Mouse (Mus musculus): ENCODE results near the gene Xrcc4. TPM values are rescaled to one million over a fixed set of nuclear protein-coding genes. Genes with fewer than 3 reads are reported as not detected.
"Not testable (repeated sequence)": the region's sequence is repeated elsewhere in the genome, so short reads cannot be mapped to it uniquely, and the experiment has no call there.

Xrcc4 gene
- 15.4 and 18.7 TPM in 2 replicates for polyA plus RNA-seq (2015; fragmentation: Nextera tagmentation; extraction: Ambion mirVana)

DNA sequence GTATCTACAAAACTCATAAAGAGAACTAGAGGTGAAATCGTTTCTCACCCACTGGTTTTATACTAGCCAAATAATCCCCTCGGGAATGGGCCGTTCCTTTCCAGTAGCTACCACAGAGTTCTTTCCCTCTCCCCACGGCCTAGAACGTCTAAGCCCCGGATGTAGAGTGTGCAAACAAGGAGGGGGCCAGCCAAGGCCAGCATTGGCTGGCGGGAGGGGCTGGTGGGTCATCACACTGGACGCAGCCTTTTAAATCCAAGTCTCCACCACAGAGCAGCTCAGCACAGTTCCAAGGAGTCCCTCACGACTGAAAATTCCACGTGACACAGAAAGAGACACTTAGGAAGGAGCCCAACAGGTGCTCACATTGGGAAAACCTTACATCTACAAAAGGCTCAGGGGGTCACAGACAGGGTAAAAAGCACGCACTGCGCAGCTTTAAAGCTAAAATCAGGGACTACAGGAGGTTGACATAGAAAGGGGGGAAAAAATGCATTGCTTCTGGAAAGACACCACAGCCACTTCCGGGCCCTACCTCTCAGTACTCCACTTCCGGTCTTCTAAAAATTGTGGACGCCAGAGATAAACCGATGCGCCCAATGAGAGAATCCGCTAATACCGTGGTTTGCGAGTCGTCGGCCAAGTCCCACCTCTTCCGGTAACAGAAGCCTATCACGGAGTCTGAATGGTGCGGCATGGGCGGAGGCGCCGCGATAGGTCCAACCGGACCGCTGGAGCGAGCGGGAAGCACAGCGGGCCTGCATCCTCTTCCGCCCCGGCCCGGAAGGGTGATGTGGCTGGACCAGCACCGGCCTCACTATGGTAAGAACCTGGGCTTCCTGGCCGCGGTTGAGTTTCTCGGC is at the start of gene Xrcc4, which contains the start of gene Tmem167:
Xrcc4 (minus strand) TSS at position 647 of the 863 bp plus-strand sequence.
Tmem167 (plus strand) TSS at position 162 of the 863 bp plus-strand sequence.
- no peaks in the 10 kb centered on the region for H3K9me3 ChIP-seq
- peak within 1 kb of the TSS; percentile 94 for H3K4me2 ChIP-seq
- peak within 1 kb of the TSS; percentile 82 for H3K4me3 ChIP-seq
- peak within 1 kb of the TSS; percentile 91 for H3K9ac ChIP-seq
- H3K27ac ChIP-seq (replicated peaks), result peak within 1 kb of the TSS; percentile 86
- H3K4me1 ChIP-seq, result peaks cover 11% of the 10 kb centered on the region
- H3K36me3 ChIP-seq, result peaks cover 7% of the 10 kb centered on the region
- no peaks in the 10 kb centered on the region for H3K27me3 ChIP-seq (replicated peaks)
- 3% methylated on average over 41 of the region's 41 CpGs for WGBS
- ATAC-seq (ENCODE audit: extremely low read depth, insufficient number of reproducible peaks, low FRiP score, low TSS enrichment), result peak; percentile 99

DNA sequence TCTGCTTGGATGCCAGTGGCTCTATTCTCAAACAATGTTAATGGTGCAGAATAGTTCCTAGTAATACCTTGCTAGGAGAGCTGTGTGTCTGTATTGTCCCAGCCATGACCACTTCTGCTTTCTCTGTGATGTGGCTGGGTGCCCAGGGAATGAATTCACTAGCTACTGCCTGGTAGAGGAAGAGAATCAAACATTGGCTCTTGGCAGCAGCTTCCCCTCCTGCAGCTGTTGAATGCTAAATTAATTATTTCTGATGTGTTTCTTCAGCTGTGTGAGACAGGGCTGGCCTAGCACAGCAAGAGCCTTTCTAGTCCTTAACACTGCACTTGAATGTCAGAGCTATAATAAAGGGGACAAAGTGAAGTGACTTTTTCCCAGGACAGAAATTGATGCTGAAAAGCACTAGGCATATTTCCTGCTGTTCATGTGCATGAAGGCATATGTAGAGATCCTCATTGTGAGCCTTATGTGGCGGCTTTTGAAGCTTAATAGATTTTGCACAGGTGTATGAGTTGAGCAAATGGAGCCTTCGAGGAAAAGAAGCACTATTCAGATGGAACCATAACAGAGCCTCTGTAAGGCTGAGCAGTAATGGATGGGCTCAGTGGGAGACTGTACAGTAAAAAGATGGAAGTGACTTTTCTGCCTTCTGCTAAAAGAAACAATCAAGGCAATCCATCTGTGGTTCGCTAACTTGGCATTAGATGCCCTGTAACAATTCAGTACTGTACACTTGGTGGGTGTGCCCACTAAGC is 46.9 kb upstream of the Xrcc4 start:
- Histone ChIP-seq H3K9me3 (no peaks in the 10 kb centered on the region), H3K9ac (no peak overlapping the region), H3K27me3 (replicated peaks) (no peaks in the 10 kb centered on the region), H3K4me3 (no peak overlapping the region), H3K4me2 (no peak overlapping the region), H3K36me3 (no peaks in the 10 kb centered on the region), H3K27ac (replicated peaks) (no peak overlapping the region), H3K4me1 (no peaks in the 10 kb centered on the region)
- ATAC-seq (ENCODE audit: extremely low read depth, insufficient number of reproducible peaks, low FRiP score, low TSS enrichment), result no peak
- 76% methylated on average over 3 of the region's 3 CpGs for WGBS

DNA sequence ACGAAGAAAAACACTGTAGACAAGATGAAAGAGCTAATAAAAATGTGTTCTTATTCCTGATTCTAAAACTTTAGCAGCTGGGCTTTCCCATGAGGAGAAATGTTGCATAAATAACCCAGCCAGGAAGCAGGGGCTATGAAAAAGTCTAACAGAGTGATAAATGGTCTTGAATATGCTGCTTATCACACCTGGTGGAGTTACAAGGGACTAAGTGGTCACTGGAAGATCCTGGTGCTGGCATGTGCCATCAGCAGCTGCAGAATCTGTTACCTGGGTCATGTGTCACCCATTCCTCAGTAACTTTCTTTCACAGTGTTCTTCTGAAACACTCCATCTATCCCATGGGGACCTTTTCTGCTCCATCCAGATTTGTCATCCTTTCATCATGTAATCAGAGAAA is 22.3 kb upstream of the Xrcc4 start:
- no peaks in the 10 kb centered on the region for H3K27me3 ChIP-seq (replicated peaks)
- 71% methylated on average over 1 of the region's 1 CpGs for WGBS
- no peak overlapping the region for H3K27ac ChIP-seq (replicated peaks)
- no peaks in the 10 kb centered on the region for H3K9me3 ChIP-seq
- H3K4me3 ChIP-seq, result no peak overlapping the region
- H3K36me3 ChIP-seq, result 0 out of 2 replicates have a peak, but pooled peaks cover 4% of the 10 kb centered on the region
- no peak for ATAC-seq (ENCODE audit: extremely low read depth, insufficient number of reproducible peaks, low FRiP score, low TSS enrichment)
- H3K4me2 ChIP-seq, result no peak overlapping the region
- H3K4me1 ChIP-seq, result no peaks in the 10 kb centered on the region
- no peak overlapping the region for H3K9ac ChIP-seq

DNA sequence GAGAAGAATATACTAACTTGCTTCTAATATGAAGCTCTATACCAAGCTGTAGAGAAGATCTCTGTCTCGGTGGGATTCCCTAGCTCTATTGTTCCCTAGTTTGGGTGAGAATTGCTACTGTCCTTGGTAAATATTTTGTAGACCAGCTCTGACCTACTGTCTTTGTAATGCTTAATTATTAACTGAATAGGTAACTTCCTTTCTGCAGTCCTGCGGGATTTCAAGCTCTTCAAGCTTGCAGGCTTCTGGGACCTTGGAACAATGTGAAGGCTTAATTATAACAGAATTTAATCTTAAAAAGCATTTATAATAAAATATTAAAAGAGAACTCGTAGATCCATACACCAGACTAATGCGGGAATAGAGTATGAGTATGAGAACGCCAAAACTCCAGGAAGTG is 19.3 kb upstream of the Xrcc4 start:
- WGBS, result 93% methylated on average over 5 of the region's 5 CpGs
- not testable (repeated sequence) for H3K4me3 ChIP-seq; ATAC-seq (ENCODE audit: extremely low read depth, insufficient number of reproducible peaks, low FRiP score, low TSS enrichment); H3K4me2 ChIP-seq; H3K9me3 ChIP-seq; H3K27me3 ChIP-seq (replicated peaks); H3K27ac ChIP-seq (replicated peaks); H3K9ac ChIP-seq; H3K4me1 ChIP-seq
- H3K36me3 ChIP-seq, result peaks cover 29% of the 10 kb centered on the region

DNA sequence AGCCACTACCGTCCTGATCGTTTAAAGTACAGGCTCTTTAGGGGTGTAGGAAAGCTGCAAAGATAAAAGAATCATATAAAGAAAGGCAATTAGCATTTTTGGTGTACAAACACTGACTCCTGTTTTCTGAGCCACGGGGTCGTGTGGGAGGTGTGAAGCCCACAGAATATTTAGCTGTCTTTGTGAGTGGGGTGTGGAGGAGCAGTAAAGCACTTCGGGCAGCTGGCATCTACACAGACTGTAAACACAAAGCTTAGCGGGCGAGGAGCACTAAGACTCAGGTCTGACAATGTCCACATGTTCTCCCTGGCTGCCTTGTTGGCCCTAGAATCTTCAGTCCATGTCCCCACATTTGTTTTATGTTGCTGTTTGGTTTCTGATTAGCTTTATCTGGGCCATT is 16.7 kb upstream of the Xrcc4 start:
- no peak for ATAC-seq (ENCODE audit: extremely low read depth, insufficient number of reproducible peaks, low FRiP score, low TSS enrichment)
- Histone ChIP-seq H3K9me3 (no peaks in the 10 kb centered on the region), H3K9ac (no peak overlapping the region), H3K27ac (replicated peaks) (no peak overlapping the region), H3K4me1 (no peaks in the 10 kb centered on the region), H3K4me2 (no peak overlapping the region), H3K27me3 (replicated peaks) (no peaks in the 10 kb centered on the region), H3K36me3 (peaks cover 51% of the 10 kb centered on the region), H3K4me3 (no peak overlapping the region)
- WGBS, result 86% methylated on average over 7 of the region's 7 CpGs

DNA sequence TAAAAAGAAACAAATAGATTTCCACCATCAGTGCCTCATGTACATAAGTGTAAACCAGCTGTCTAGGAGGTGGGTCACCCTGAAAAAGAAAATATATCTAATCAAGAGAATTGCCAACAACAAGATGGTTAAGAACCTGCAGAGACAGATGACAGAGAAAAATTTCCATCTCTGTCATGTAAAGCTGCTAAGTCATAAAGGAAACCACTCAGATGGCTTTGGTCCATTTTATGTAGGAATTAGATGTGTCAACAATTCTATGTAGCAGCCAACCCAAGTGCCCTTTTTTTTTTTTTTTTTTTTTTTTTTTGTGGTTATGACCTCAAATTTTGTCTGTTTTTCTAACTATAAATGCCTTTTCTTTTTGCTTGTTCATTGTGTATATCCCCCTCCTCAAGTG is 12.1 kb upstream of the Xrcc4 start:
- no peak for ATAC-seq (ENCODE audit: extremely low read depth, insufficient number of reproducible peaks, low FRiP score, low TSS enrichment)

DNA sequence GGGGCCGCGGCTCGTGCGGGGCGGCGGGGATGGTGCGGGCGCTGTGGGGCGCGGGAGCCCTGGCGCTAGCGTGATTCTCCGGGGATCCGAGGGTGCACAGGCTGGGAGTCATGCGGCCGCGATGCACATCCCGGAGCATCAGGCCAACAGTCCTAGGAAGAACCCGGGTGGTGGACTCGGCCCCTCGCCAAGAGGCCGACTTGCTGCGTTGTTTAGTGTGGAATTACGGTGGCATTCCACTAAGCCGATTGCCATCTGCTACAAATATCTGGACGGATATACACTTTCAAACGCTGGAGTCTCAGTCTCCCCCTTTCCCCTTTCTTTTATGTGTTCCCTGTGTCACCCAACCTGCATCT is 396 bp upstream of the Xrcc4 start:
- peak overlapping the region; percentile 86 for H3K27ac ChIP-seq (replicated peaks)
- H3K4me3 ChIP-seq, result peak overlapping the region; percentile 82
- H3K9ac ChIP-seq, result peak overlapping the region; percentile 91
- peaks cover 7% of the 10 kb centered on the region for H3K36me3 ChIP-seq
- peak overlapping the region; percentile 94 for H3K4me2 ChIP-seq
- no peaks in the 10 kb centered on the region for H3K9me3 ChIP-seq
- H3K4me1 ChIP-seq, result peaks cover 11% of the 10 kb centered on the region
- under 1% methylated on average over 27 of the region's 27 CpGs for whole genome bisulfite sequencing
- H3K27me3 ChIP-seq (replicated peaks), result no peaks in the 10 kb centered on the region
- peak; percentile 53; the same call in 1 of the 2 replicates for ATAC-seq (ENCODE audit: extremely low read depth, insufficient number of reproducible peaks, low FRiP score, low TSS enrichment)

More for the DNA sequence above, 12.1 kb upstream of the Xrcc4 start:
- H3K9me3 ChIP-seq, result no peaks in the 10 kb centered on the region
- H3K9ac ChIP-seq, result no peak overlapping the region
- H3K4me2 ChIP-seq, result no peak overlapping the region
- peaks cover 65% of the 10 kb centered on the region for H3K36me3 ChIP-seq
- no peak overlapping the region for H3K27ac ChIP-seq (replicated peaks)
- H3K27me3 ChIP-seq (replicated peaks), result no peaks in the 10 kb centered on the region
- H3K4me1 ChIP-seq, result no peaks in the 10 kb centered on the region
- no peak overlapping the region for H3K4me3 ChIP-seq

DNA sequence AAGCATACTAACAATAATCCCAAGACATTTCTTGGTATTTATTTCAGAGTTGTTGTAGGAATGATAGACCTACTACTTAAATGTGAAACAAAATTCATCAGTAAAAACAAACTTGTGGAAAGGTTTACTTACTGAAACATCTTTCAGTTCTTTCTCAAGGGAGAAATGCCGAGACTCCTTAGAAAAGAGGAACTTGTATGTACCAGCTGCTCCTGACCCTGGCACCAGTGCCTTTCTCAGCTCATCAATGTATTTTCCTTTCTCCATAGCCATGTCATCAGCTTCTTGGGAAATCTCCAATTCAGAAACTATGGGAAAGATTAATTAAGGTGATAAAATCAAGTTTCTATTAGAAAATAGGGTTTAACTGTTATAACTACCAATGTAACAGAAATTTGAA is 27.5 kb downstream of the Xrcc4 start:
- H3K4me1 ChIP-seq, result no peaks in the 10 kb centered on the region
- H3K4me2 ChIP-seq, result no peak overlapping the region
- H3K4me3 ChIP-seq, result no peak overlapping the region
- H3K9me3 ChIP-seq, result no peaks in the 10 kb centered on the region
- H3K36me3 ChIP-seq, result no peaks in the 10 kb centered on the region
- no peak overlapping the region for H3K27ac ChIP-seq (replicated peaks)
- H3K9ac ChIP-seq, result no peak overlapping the region
- no peak for ATAC-seq (ENCODE audit: extremely low read depth, insufficient number of reproducible peaks, low FRiP score, low TSS enrichment)
- WGBS, result 80% methylated on average over 1 of the region's 1 CpGs
- no peaks in the 10 kb centered on the region for H3K27me3 ChIP-seq (replicated peaks)

DNA sequence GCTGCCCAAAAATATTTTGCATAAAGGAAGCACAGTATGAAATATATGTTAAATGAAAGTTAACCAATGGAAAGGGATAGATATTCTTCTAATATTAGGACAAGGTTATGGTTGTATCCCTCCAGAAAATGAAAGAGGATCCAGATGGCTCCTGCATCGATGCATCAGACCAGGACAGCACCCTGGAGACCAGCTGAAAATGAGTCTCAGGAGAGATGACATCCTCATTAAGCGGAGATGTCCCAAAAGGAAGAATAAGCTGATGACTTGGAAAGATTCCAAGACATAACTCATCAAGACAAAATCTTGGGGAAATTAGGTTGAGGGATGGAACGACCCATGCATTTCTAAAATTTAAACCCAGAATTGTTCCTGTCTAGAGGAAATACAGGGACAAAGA is 37.0 kb downstream of the Xrcc4 start:
- Histone ChIP-seq H3K4me3 (no peak overlapping the region), H3K9me3 (no peaks in the 10 kb centered on the region), H3K9ac (no peak overlapping the region), H3K4me1 (no peaks in the 10 kb centered on the region), H3K27ac (replicated peaks) (no peak overlapping the region), H3K4me2 (no peak overlapping the region), H3K36me3 (no peaks in the 10 kb centered on the region), H3K27me3 (replicated peaks) (no peaks in the 10 kb centered on the region)
- WGBS, result 82% methylated on average over 3 of the region's 3 CpGs
- ATAC-seq (ENCODE audit: extremely low read depth, insufficient number of reproducible peaks, low FRiP score, low TSS enrichment), result no peak

DNA sequence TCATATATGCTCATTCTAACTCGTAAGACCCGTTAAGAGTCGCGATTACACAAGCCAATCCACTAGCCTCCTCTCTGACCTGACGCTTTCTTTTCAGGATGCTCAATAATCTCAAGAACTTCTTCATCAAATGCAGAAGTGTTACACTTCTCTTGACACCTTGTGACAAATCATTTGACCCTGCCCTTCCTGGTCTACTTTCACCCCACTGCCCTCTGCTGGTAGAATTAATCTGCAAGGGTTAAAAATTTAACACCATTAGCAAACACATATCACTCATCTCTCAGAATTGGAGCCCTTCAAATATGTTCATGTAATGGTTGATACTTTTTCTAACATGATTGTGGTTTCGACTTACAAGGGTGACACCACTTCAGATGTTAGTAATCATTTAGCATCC is 37.7 kb downstream of the Xrcc4 start:
- ATAC-seq (ENCODE audit: extremely low read depth, insufficient number of reproducible peaks, low FRiP score, low TSS enrichment), result no peak
- 47% methylated on average over 6 of the region's 6 CpGs for WGBS
- H3K4me3 ChIP-seq, result no peak overlapping the region
- H3K4me1 ChIP-seq, result no peaks in the 10 kb centered on the region
- H3K9ac ChIP-seq, result no peak overlapping the region
- no peaks in the 10 kb centered on the region for H3K9me3 ChIP-seq
- no peak overlapping the region for H3K4me2 ChIP-seq
- H3K27ac ChIP-seq (replicated peaks), result no peak overlapping the region
- H3K36me3 ChIP-seq, result no peaks in the 10 kb centered on the region
- no peaks in the 10 kb centered on the region for H3K27me3 ChIP-seq (replicated peaks)

DNA sequence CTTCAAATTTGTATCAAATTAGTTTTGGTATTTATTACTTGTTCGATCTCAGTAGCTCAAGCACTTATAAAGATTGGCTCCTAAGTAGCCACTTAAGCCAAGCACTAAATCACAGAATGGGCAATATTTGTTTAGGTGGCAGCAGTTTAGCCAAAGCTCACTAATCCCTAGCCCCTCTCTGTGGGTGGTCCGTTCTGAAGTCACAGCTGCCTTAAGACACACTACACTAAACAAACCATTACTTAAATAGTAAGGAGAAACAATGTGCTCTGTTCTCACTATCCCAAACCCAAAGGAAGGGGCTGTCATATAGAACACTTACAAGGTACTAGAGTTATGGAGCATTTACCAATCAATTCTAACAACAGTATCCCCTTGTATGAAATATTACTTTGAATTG is 49.8 kb downstream of the Xrcc4 start:
- no peaks in the 10 kb centered on the region for H3K4me1 ChIP-seq
- H3K36me3 ChIP-seq, result no peaks in the 10 kb centered on the region
- H3K4me3 ChIP-seq, result no peak overlapping the region
- no peak overlapping the region for H3K27ac ChIP-seq (replicated peaks)
- H3K4me2 ChIP-seq, result no peak overlapping the region
- 31% methylated on average over 2 of the region's 2 CpGs for WGBS
- no peaks in the 10 kb centered on the region for H3K9me3 ChIP-seq
- no peak for ATAC-seq (ENCODE audit: extremely low read depth, insufficient number of reproducible peaks, low FRiP score, low TSS enrichment)
- no peak overlapping the region for H3K9ac ChIP-seq
- no peaks in the 10 kb centered on the region for H3K27me3 ChIP-seq (replicated peaks)

Measured in heart, embryonic 13.5 days (tissue).